Mouse (Mus musculus): Measurements from ENCODE around the gene Zfp691. TPM values are rescaled to one million over a fixed set of nuclear protein-coding genes. Genes with fewer than 3 reads are reported as not detected.

The Zfp691 gene
- polyA plus RNA-seq (2012; fragmentation: generic; extraction: Trizol): 7.2 TPM

GRCm38 (mm10) chr4:119173851-119174453 lies at the start of gene Zfp691:
Gene Zfp691 (minus strand): TSS chr4:119174195.
- Histone ChIP-seq H3K36me3 (ENCODE audit: control insufficient read depth, insufficient read depth) (no peaks in the 10 kb centered on the region), H3K4me3 (peak within 1 kb of the TSS; percentile 76), H3K27me3 (ENCODE audit: control insufficient read depth, insufficient read depth, insufficient read length) (no peaks in the 10 kb centered on the region), H3K4me2 (ENCODE audit: low read depth) (peak within 1 kb of the TSS; percentile 93), H3K79me2 (ENCODE audit: control insufficient read depth, insufficient read depth) (peaks cover 7% of the 10 kb centered on the region), H3ac (ENCODE audit: control insufficient read depth, insufficient read length) (peak within 1 kb of the TSS; percentile 50)
- TF ChIP-seq MYOG (IDR thresholded peaks at IDR 0.05; ENCODE audit: control insufficient read depth in 1 of 3, insufficient read depth in 1 of 3, insufficient read length in 2 of 3, low read depth in 2 of 3) (peak in 2 of 3 experiments; percentile 2 to 13), REST (IDR thresholded peaks at IDR 0.05; ENCODE audit: insufficient read depth, insufficient read length) (peak; percentile 6), MAX (IDR thresholded peaks at IDR 0.05; ENCODE audit: low read depth) (no peak), POLR2AphosphoS2 (IDR thresholded peaks at IDR 0.05; ENCODE audit: insufficient read length, low read depth) (peak; percentile 77), POLR2A (IDR thresholded peaks at IDR 0.05; ENCODE audit: insufficient read length, low read depth) (peak; percentile 86)

GRCm38 (mm10) chr4:119223696-119224095 lies 49.7 kb upstream of the Zfp691 start:
- Histone ChIP-seq H3K36me3 (ENCODE audit: control insufficient read depth, insufficient read depth) (peaks cover 24% of the 10 kb centered on the region), H3K79me2 (ENCODE audit: control insufficient read depth, insufficient read depth) (no peaks in the 10 kb centered on the region), H3K4me3 (no peak overlapping the region), H3ac (ENCODE audit: control insufficient read depth, insufficient read length) (no peak overlapping the region), H3K27me3 (ENCODE audit: control insufficient read depth, insufficient read depth, insufficient read length) (no peaks in the 10 kb centered on the region), H3K4me2 (ENCODE audit: low read depth) (no peak overlapping the region)
- TF ChIP-seq SRF (IDR thresholded peaks at IDR 0.05; ENCODE audit: control insufficient read depth, insufficient read length, low read depth) (no peak), POLR2AphosphoS2 (IDR thresholded peaks at IDR 0.05; ENCODE audit: insufficient read length, low read depth) (peak; percentile 16)

- H3K79me2 ChIP-seq (ENCODE audit: control insufficient read depth, insufficient read depth): no peaks in the 10 kb centered on the region
- H3ac ChIP-seq (ENCODE audit: control insufficient read depth, insufficient read length): no peak within 1 kb of the TSS
- H3K27me3 ChIP-seq (ENCODE audit: control insufficient read depth, insufficient read depth, insufficient read length): no peaks in the 10 kb centered on the region
- H3K4me2 ChIP-seq (ENCODE audit: low read depth): no peak within 1 kb of the TSS
- no peaks in the 10 kb centered on the region for H3K36me3 ChIP-seq (ENCODE audit: control insufficient read depth, insufficient read depth)
- no peak within 1 kb of the TSS for H3K4me3 ChIP-seq
- TF ChIP-seq USF1 (IDR thresholded peaks at IDR 0.05; ENCODE audit: low read depth) (no peak), TCF12 (IDR thresholded peaks at IDR 0.05; ENCODE audit: insufficient read depth, poor library complexity, severe bottlenecking) (no peak), MYOD1 (IDR thresholded peaks at IDR 0.05; ENCODE audit: control insufficient read depth in 1 of 3, insufficient read length in 2 of 3, low read depth in 2 of 3) (no peak), CEBPB (IDR thresholded peaks at IDR 0.05; ENCODE audit: insufficient read depth, poor library complexity, severe bottlenecking) (no peak), REST (IDR thresholded peaks at IDR 0.05; ENCODE audit: insufficient read depth, insufficient read length) (no peak), E2F4 (IDR thresholded peaks at IDR 0.05; ENCODE audit: insufficient read depth) (no peak)
Measured at GRCm38 (mm10) chr4:119218169-119218568, 44.2 kb upstream of the Zfp691 start, which contains the start of gene Tmem269. Gene Tmem269 (minus strand): TSS chr4:119218217.

- H3ac ChIP-seq (ENCODE audit: control insufficient read depth, insufficient read length): no peak overlapping the region
- no peak overlapping the region for H3K4me2 ChIP-seq (ENCODE audit: low read depth)
- no peaks in the 10 kb centered on the region for H3K79me2 ChIP-seq (ENCODE audit: control insufficient read depth, insufficient read depth)
- no peaks in the 10 kb centered on the region for H3K27me3 ChIP-seq (ENCODE audit: control insufficient read depth, insufficient read depth, insufficient read length)
- TF ChIP-seq SRF (IDR thresholded peaks at IDR 0.05; ENCODE audit: control insufficient read depth, insufficient read length, low read depth) (no peak), POLR2AphosphoS2 (IDR thresholded peaks at IDR 0.05; ENCODE audit: insufficient read length, low read depth) (peak; percentile 25)
- H3K36me3 ChIP-seq (ENCODE audit: control insufficient read depth, insufficient read depth): no peaks in the 10 kb centered on the region
- no peak overlapping the region for H3K4me3 ChIP-seq
Measured at GRCm38 (mm10) chr4:119216667-119217066, 42.7 kb upstream of the Zfp691 start.

DNA sequence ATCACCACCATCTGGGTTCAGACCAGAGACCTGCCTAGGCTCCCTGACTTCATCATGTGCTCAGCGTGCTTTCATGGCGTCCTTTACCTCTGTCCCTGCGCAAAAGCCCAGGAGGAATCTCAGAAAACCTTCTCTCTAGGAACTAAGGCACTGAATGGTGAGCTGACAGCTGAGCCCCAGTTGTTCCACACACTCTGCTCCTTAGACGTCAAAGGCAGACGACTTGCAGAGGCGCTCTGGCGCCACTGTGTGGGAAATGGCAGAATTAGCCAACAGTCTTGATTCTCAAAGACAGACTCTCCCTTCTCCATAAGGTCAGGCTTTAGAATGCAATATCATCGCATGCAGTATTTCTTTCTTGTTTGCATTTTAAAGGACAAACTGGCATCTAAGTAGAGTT lies 30.7 kb upstream of the Zfp691 start:
- H3ac ChIP-seq (ENCODE audit: control insufficient read depth, insufficient read length): no peak overlapping the region
- H3K36me3 ChIP-seq (ENCODE audit: control insufficient read depth, insufficient read depth): peaks cover 6% of the 10 kb centered on the region
- H3K4me3 ChIP-seq: no peak overlapping the region
- no peaks in the 10 kb centered on the region for H3K79me2 ChIP-seq (ENCODE audit: control insufficient read depth, insufficient read depth)
- no peaks in the 10 kb centered on the region for H3K27me3 ChIP-seq (ENCODE audit: control insufficient read depth, insufficient read depth, insufficient read length)
- no peak overlapping the region for H3K4me2 ChIP-seq (ENCODE audit: low read depth)
- TF ChIP-seq MYOD1 (IDR thresholded peaks at IDR 0.05; ENCODE audit: control insufficient read depth in 1 of 3, insufficient read length in 2 of 3, low read depth in 2 of 3) (peak; percentile 61 to 77 (median 74)), E2F4 (IDR thresholded peaks at IDR 0.05; ENCODE audit: insufficient read depth) (no peak), SRF (IDR thresholded peaks at IDR 0.05; ENCODE audit: control insufficient read depth, insufficient read length, low read depth) (no peak), MYOG (IDR thresholded peaks at IDR 0.05; ENCODE audit: control insufficient read depth in 1 of 3, insufficient read depth in 1 of 3, insufficient read length in 2 of 3, low read depth in 2 of 3) (peak; percentile 35 to 90 (median 82)), REST (IDR thresholded peaks at IDR 0.05; ENCODE audit: insufficient read depth, insufficient read length) (no peak), MAX (IDR thresholded peaks at IDR 0.05; ENCODE audit: low read depth) (no peak), POLR2AphosphoS2 (IDR thresholded peaks at IDR 0.05; ENCODE audit: insufficient read length, low read depth) (no peak), CEBPB (IDR thresholded peaks at IDR 0.05; ENCODE audit: insufficient read depth, poor library complexity, severe bottlenecking) (no peak), USF1 (IDR thresholded peaks at IDR 0.05; ENCODE audit: low read depth) (no peak), TCF12 (IDR thresholded peaks at IDR 0.05; ENCODE audit: insufficient read depth, poor library complexity, severe bottlenecking) (no peak)

DNA sequence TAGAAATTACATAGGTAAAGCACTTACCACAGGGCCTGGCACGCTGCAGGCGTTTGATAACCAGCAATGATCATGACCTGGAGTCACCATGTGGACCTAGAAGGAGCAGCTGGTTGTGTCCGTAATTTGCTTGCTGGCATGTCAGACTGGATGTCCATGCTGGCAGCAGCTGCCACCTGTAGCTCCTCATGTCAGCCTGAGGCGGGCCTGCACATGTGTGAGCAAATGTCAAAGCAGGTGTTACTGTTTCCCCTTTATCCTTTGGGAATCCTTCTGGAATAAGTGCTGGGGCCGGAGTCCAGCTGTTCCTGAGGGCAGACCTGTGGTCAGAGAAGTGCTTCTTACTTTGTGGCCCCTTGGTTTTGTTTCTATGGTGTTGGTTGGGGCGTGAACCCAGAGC lies 24.1 kb upstream of the Zfp691 start:
- Histone ChIP-seq H3K4me3 (no peak overlapping the region), H3K27me3 (ENCODE audit: control insufficient read depth, insufficient read depth, insufficient read length) (no peaks in the 10 kb centered on the region), H3K4me2 (ENCODE audit: low read depth) (peak overlapping the region; percentile 34), H3K79me2 (ENCODE audit: control insufficient read depth, insufficient read depth) (peaks cover 11% of the 10 kb centered on the region), H3K36me3 (ENCODE audit: control insufficient read depth, insufficient read depth) (peaks cover 6% of the 10 kb centered on the region), H3ac (ENCODE audit: control insufficient read depth, insufficient read length) (no peak overlapping the region)
- peak; percentile 97 to 99 (median 98) for TF ChIP-seq MYOD1 (IDR thresholded peaks at IDR 0.05; ENCODE audit: control insufficient read depth in 1 of 3, insufficient read length in 2 of 3, low read depth in 2 of 3)
- no peak for TF ChIP-seq REST (IDR thresholded peaks at IDR 0.05; ENCODE audit: insufficient read depth, insufficient read length)
- no peak for TF ChIP-seq POLR2AphosphoS2 (IDR thresholded peaks at IDR 0.05; ENCODE audit: insufficient read length, low read depth)
- no peak for TF ChIP-seq USF1 (IDR thresholded peaks at IDR 0.05; ENCODE audit: low read depth)
- TF ChIP-seq CEBPB (IDR thresholded peaks at IDR 0.05; ENCODE audit: insufficient read depth, poor library complexity, severe bottlenecking): no peak
- TF ChIP-seq POLR2A (IDR thresholded peaks at IDR 0.05; ENCODE audit: insufficient read length, low read depth): peak; percentile 38
- peak; percentile 94 to 99 (median 98) for TF ChIP-seq MYOG (IDR thresholded peaks at IDR 0.05; ENCODE audit: control insufficient read depth in 1 of 3, insufficient read depth in 1 of 3, insufficient read length in 2 of 3, low read depth in 2 of 3)
- TF ChIP-seq MAX (IDR thresholded peaks at IDR 0.05; ENCODE audit: low read depth): no peak
- TF ChIP-seq E2F4 (IDR thresholded peaks at IDR 0.05; ENCODE audit: insufficient read depth): no peak
- TF ChIP-seq TCF12 (IDR thresholded peaks at IDR 0.05; ENCODE audit: insufficient read depth, poor library complexity, severe bottlenecking): peak; percentile 99
- TF ChIP-seq TCF3 (IDR thresholded peaks at IDR 0.05; ENCODE audit: insufficient read length, low read depth): peak; percentile 99
- TF ChIP-seq SRF (IDR thresholded peaks at IDR 0.05; ENCODE audit: control insufficient read depth, insufficient read length, low read depth): no peak
